Mouse (Mus musculus) large intestine, adult 2 months (tissue): ENCODE results near the gene Tbc1d1. TPM values are rescaled to one million over a fixed set of nuclear protein-coding genes. Genes with fewer than 3 reads are reported as not detected.
A peak's percentile ranks its signal among the peaks of the same experiment; 100 is the strongest.

Source experiments
- DNase-seq: peaks from one replicate; pipeline ENCODE4 v3.0.0-alpha.2; 2012; ENCODE audit warnings: low read depth, low spot score
- WGBS: fragments of 180-500 bp; shearing (Covaris S2); methylation state at CpG from one replicate; pipeline ENCODE4 v1.1.7; 2018; 5-methylcytosine and 5-hydroxymethylcytosine counted together
- polyA plus RNA-seq: library from polyadenylated mRNA; depleted of rRNA; stranded (reverse); fragments of >200 nt; gene quantifications from 2 replicates; pipeline ENCODE4 v1.2.3, GENCODE M21; 2012

The Tbc1d1 gene
- polyA plus RNA-seq, 1 experiment: 14.4 TPM

- DNase-seq: no peak
Observed at GRCm38 (mm10) chr5:64295621-64296020, 139.5 kb downstream of the Tbc1d1 start.

- 72% methylated on average over 7 of the region's 7 CpGs for WGBS
- DNase-seq: no peak
Observed at GRCm38 (mm10) chr5:64296328-64296727, 140.2 kb downstream of the Tbc1d1 start.

- 38% methylated on average over 4 of the region's 4 CpGs for WGBS
- DNase-seq: no peak
Observed at GRCm38 (mm10) chr5:64297100-64297499, 141.0 kb downstream of the Tbc1d1 start.

- peak; percentile 64 for DNase-seq
- WGBS: 19% methylated on average over 20 of the region's 20 CpGs
Observed at GRCm38 (mm10) chr5:64298331-64299036, 142.4 kb downstream of the Tbc1d1 start.

GRCm38 (mm10) chr5:64299508-64300324 lies 143.6 kb downstream of the Tbc1d1 start:
- DNase-seq: no peak
- 26% methylated on average over 7 of the region's 7 CpGs for WGBS

- no peak for DNase-seq
- WGBS: 95% methylated on average over 4 of the region's 4 CpGs
Observed at GRCm38 (mm10) chr5:64301246-64301645, 145.1 kb downstream of the Tbc1d1 start.

GRCm38 (mm10) chr5:64307289-64307688 lies 151.2 kb downstream of the Tbc1d1 start:
- no peak for DNase-seq
- WGBS: 96% methylated on average over 2 of the region's 2 CpGs

- WGBS: 56% methylated on average over 5 of the region's 5 CpGs
- DNase-seq: no peak
Observed at GRCm38 (mm10) chr5:64312295-64312694, 156.2 kb downstream of the Tbc1d1 start.

GRCm38 (mm10) chr5:64313481-64313880 lies 157.4 kb downstream of the Tbc1d1 start:
- 52% methylated on average over 1 of the region's 1 CpGs for WGBS
- DNase-seq: no peak

GRCm38 (mm10) chr5:64314288-64315052 lies 158.4 kb downstream of the Tbc1d1 start:
- 15% methylated on average over 6 of the region's 6 CpGs for WGBS
- DNase-seq: no peak

GRCm38 (mm10) chr5:64315088-64315487 lies 159.0 kb downstream of the Tbc1d1 start:
- DNase-seq: no peak
- 44% methylated on average over 1 of the region's 1 CpGs for WGBS

- DNase-seq: no peak
- WGBS: 47% methylated on average over 4 of the region's 4 CpGs
Observed at GRCm38 (mm10) chr5:64323286-64323685, 167.2 kb downstream of the Tbc1d1 start.

- DNase-seq: no peak
- WGBS: 40% methylated on average over 12 of the region's 12 CpGs
Observed at GRCm38 (mm10) chr5:64324353-64324752, 168.2 kb downstream of the Tbc1d1 start.

GRCm38 (mm10) chr5:64324920-64325319 lies 168.8 kb downstream of the Tbc1d1 start:
- no peak for DNase-seq
- WGBS: 93% methylated on average over 8 of the region's 8 CpGs

GRCm38 (mm10) chr5:64325741-64326355 lies 169.7 kb downstream of the Tbc1d1 start:
- 67% methylated on average over 5 of the region's 5 CpGs for WGBS
- DNase-seq: no peak

- no peak for DNase-seq
- WGBS: 53% methylated on average over 7 of the region's 7 CpGs
Observed at GRCm38 (mm10) chr5:64326427-64327181, 170.5 kb downstream of the Tbc1d1 start.

- 70% methylated on average over 7 of the region's 7 CpGs for WGBS
Observed at GRCm38 (mm10) chr5:64327212-64327902, 171.3 kb downstream of the Tbc1d1 start.

GRCm38 (mm10) chr5:64336767-64337408 lies 180.8 kb downstream of the Tbc1d1 start:
- no peak for DNase-seq
- 39% methylated on average over 7 of the region's 7 CpGs for WGBS

More at GRCm38 (mm10) chr5:64327212-64327902, 171.3 kb downstream of the Tbc1d1 start:
- DNase-seq: no peak
